Mouse (Mus musculus) brain, embryonic 18.5 days (tissue): ENCODE results near the gene Pus10.

ENCODE experiments used
- DNase-seq: peaks from one replicate; pipeline ENCODE4 v3.0.0-alpha.2; 2012; ENCODE audit warnings: low read depth, low spot score

The Pus10 gene

DNA sequence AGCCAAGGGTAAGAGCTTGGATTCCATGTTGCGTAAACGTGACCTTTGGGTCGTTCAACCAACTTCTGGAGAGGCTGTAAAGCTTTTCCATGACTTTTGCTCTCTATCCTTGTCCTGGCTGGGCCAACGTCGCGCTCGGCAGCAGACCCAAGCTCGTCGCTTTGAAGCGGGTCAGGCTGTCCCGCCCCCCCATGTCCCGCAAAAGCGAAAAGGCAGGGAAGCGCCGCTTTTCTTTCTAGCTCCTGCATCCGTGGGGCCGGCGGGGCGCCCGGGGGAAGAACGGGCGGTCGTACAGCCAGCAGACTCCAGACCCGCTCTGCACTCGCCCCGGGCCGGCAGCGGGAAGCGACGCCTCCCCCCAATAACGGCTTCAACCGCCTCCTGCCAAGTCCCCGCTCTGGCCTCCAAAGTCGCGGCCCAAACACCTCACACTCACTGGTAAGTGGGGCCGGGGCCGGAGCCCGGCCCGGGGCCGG lies at the start of gene Pus10:
TSS of gene Pus10 (plus strand) at position 364 of the 476 bp plus-strand sequence.
- DNase-seq, result no peak

DNA sequence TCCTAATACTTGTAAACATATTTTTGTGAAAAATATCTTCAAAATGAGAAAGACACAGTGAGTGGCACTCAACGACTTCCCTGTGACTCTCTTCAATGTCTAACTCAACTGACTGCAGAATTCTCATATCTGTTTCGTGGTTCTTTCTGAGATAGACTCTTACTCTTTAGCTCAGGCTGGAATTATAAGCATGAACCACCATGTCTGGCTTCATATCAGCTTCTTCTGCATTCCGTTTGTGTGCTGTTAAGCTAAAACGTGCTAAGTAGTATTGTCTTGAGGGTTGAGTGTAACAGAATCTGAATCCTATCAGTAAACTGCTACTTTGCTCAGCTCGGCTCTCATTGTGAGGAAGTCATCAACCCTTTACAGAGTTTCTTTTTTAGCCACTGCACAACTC lies 46.5 kb upstream of the Pus10 start:
- DNase-seq, result no peak

- no peak for DNase-seq
Measured at GRCm38 (mm10) chr11:23630664-23631063, 34.8 kb upstream of the Pus10 start.

DNA sequence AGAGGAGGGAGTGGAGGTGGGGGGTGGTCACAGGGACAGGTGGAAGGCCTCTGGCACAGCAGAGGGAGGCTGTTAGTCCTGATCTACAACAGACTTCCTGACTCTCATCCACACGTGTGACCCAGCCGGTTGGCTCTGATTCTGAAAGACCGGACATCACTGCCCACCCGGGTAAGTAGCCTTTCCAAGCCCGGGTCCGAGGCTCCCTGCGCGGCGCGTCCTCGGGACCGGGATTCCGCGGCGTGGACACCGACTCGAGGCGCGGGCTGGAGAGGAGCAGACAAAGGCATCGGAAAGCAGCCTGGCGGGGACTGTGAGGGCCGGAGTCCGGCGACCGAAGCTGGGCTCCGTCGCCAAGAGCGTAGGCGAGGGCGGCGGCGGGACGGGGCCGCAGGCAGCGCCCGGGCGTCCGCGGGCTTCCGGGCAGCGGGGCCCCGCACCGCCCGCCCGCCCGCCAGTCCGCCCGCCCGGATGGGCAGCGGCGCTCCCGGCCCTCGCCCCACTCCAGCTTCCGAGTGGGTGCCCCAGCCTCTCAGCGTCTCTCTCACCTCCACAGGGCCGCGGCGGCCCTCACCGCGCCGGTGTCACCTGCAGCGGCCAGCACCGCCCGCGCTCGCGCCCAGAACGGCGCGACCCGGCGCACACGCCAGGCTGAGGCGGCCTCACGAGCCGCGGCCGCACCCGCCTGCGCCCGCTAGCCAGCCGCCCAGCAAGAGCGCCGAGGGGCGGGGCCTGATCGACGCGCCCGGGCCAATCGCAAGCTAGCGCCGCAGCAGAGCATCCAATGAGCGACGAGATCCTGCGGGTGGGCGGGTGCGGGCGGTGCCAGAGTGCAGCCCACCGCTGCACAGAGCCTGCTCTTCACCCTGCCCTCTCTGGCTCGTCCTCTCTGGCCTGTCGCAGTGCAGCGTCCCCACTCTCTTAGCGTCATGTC lies 32.3 kb upstream of the Pus10 start, which contains the start of gene 0610010F05Rik:
TSS of gene 0610010F05Rik (minus strand) at position 695 of the 934 bp plus-strand sequence.
- peak; percentile 84 for DNase-seq

DNA sequence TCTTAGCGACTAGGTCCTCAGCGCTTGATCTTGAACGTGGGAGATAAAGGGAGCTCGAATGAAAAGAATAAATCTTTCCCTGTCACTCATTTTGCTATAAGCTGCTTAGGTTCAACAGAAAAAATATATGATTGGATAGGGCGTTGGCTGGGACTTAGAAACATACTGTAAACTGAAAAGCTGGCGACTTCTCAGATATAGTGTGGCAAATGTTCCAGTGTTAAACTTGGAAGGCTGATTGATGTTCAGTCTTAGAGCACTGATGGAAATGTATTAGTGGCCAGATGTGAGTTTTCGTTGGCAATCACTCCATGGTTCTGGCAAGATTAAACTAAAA lies 31.6 kb upstream of the Pus10 start:
- DNase-seq, result no peak

DNA sequence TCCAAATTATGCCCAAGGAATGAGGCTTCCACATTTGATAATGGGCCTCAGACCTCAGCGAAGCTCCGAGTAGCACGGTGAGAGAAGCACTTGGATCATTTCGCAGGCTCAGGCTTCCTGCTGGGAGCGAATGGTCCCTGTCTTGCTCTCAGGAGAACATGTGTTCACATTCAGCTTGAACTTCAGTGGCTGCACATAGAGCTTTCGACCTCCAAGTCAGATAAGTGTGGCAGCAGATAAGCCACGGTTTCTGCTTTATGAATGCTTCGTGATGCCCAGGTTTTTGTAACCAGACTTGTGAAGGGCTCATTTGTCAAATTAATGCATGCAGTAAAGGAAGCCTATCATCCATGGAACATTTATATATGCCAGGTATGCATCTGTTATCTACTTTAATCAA lies 30.9 kb upstream of the Pus10 start:
- DNase-seq, result no peak

DNA sequence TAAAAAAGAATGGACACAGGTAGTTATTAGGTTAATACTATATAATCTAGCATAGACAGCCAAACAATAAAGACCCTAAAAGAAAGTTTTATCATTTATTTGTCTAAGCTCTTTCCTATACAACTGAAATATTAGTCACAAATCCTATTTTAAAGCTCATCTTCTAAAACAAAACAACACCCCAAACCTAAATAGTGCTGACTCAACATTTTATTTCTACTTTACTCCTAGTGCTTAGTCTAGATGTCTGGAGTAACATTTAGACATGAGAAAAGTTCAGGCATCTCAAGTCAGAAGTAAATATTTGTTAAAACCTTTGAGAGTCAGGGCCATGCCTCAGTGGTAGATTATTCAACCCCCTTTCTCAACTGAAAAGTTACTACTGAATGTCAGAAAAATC lies 18.0 kb upstream of the Pus10 start:
- DNase-seq, result no peak

DNA sequence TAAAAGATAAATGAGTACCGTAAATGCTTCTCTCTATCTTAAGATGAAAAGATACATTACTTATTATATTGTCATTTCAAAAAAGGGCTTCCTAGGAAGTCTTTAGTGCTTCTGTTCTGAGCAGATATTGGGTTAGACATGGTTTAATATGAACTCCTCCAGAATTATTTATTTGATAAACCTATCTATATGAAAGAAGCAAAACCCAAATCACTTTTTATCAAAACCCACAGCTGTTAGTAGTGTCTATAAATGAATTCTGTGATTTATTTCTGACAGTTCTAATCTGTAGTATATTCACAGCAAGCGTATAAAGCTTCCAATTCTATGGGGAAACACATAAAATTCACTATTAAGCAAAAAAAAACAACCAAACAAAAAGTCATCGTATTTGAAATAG lies 17.6 kb upstream of the Pus10 start:
- no peak for DNase-seq

GRCm38 (mm10) chr11:23653666-23654065 lies 11.8 kb upstream of the Pus10 start:
- DNase-seq, result no peak

DNA sequence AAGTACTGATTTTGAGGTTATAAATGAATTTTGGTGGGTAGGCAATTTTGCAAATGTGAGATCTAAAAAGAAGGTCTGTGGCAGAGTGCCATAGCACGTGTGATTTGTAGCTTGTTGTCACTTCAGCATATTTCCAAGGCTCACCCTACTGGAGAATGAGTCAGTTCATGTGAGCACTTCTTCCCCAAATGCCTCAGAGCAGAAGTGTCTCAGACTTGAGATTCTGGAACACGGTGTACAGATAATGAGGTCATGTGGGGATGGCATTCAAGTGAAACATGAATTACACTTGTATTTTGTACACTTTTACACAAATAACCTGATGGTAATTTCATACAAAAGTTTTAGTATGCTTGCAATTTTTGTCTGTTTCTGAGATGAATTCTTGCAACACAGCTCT lies 7.7 kb upstream of the Pus10 start:
- DNase-seq, result no peak

- no peak for DNase-seq
Measured at GRCm38 (mm10) chr11:23664232-23664631, 1.2 kb upstream of the Pus10 start.

- peak; percentile 94 for DNase-seq
Measured at GRCm38 (mm10) chr11:23665798-23666501, 476 bp downstream of the Pus10 start, which contains the start of gene Pex13. Pex13 (minus strand) TSS chr11:23665959.

DNA sequence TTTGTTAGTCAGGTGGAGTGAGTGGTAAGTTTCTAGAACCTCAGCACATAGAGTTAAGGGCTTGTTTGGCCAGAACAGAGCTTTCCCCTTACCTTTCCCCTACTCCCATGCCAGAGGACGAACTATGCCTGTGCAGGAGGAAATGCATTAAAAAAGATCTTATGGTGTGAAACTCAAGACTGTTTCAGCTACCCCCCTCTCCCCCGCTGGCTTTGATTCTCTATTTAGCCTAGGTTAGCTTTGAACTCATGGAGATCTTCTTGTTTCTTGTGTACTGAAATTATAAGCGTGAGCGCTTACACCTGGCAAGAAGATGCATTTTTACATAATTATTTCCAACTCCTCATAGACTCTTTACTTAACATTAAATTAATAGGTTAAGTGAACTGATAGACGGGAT lies 1.1 kb downstream of the Pus10 start:
- DNase-seq, result no peak

DNA sequence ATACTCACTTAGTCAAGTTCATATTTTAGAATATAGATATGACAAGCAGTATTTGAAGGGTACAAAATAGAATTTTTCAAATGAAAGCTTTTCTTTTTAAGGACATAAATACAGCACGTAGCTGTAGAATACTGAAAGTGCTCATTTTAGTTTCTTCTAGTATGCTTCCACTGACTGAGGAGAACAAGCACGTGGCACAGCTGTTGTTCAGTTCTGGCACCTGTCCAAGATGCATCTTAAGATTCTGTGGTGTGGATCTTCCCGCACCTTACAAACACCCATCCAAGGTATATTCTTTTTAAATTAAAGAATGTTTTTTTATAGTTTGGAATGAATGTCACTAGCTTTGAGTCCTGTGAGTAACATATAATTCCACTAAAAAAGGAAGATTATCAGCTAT lies 1.7 kb downstream of the Pus10 start:
- DNase-seq, result no peak

GRCm38 (mm10) chr11:23672256-23672749 lies 6.8 kb downstream of the Pus10 start:
- DNase-seq, result no peak

DNA sequence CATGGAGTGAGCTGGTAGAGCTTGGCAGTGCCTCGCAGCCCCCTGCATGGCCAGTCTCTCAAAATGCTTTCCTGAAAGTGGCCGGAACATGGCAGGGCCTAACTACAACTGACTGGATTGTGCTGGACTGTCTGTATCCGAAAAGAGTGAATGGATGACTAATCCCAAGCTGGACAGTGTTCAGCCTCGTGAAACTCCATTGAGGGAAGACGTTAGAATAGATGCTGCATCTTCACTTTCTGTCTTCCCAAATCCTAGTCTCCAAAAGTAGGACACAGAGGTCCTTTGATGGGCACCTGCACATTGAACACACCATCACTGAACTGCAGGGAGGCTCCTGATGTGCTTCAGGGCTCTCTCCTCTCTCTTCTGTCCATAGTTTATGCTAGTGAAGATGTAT lies 10.6 kb downstream of the Pus10 start:
- DNase-seq, result no peak

- DNase-seq, result peak; percentile 24
Measured at GRCm38 (mm10) chr11:23679044-23679642, 13.7 kb downstream of the Pus10 start.

- no peak for DNase-seq
Measured at GRCm38 (mm10) chr11:23680435-23680950, 15.0 kb downstream of the Pus10 start.

- no peak for DNase-seq
Measured at GRCm38 (mm10) chr11:23682561-23682960, 17.1 kb downstream of the Pus10 start.

GRCm38 (mm10) chr11:23686671-23687070 lies 21.2 kb downstream of the Pus10 start:
- DNase-seq, result no peak

- DNase-seq, result no peak
Measured at GRCm38 (mm10) chr11:23688060-23688459, 22.6 kb downstream of the Pus10 start.

GRCm38 (mm10) chr11:23693286-23693685 lies 27.8 kb downstream of the Pus10 start:
- DNase-seq, result no peak
